17 mouse cellular contexts compared by ENCODE assay signal in genomic region chr4:132367480-132368201, GRCm38 (mm10). TPM values are rescaled to one million over a fixed set of nuclear protein-coding genes. Genes with fewer than 3 reads are reported as not detected.
DNase-seq lines count a peak whose midpoint lies in the region; ATAC-seq lines count a peak whose summit lies in the region.
"Had no signal": no experiment of that assay in that cellular context is flagged by ENCODE, and none has a peak within 500 bp of the region (broad histone marks: within the 10 kb centered on the region; RNA-seq: fewer than 3 reads in every experiment).

No protein-coding gene starts in this region.

- H3K4me1 ChIP-seq in kidney, embryonic 14.5 days (ENCODE audit: control insufficient read depth, insufficient read depth, low read length) = no peaks in the 10 kb centered on the region
- H3K4me1 ChIP-seq in forebrain, embryonic 13.5 days = no peaks in the 10 kb centered on the region
- H3K4me1 ChIP-seq: heart, embryonic 12.5 days; hindbrain, embryonic 12.5 days had no signal

- DNase-seq in heart, adult 11 months = peak; percentile 87
- no peak for DNase-seq in heart, postnatal 36 days
- DNase-seq in kidney, adult 11 months = no peak
- peak; percentile 24 for DNase-seq in urinary bladder, postnatal 14 days (ENCODE audit: low spot score)
- DNase-seq in urinary bladder, adult 2 months (ENCODE audit: low spot score) = no peak
- DNase-seq in skeletal muscle tissue, adult 2 months (ENCODE audit: low read depth, low spot score) = peak; percentile 44
- DNase-seq: adrenal gland, adult 8-10 months; adrenal gland, postnatal 36 days; cerebellum, adult 2 months; cerebellum, postnatal 10 days; heart, postnatal 4 days had no signal

- ATAC-seq in kidney, embryonic 14.5 days (ENCODE audit: low FRiP score, low TSS enrichment) = peak; percentile 66; the same call in 1 of the 2 replicates
- ATAC-seq in forebrain, embryonic 13.5 days = no peak
- ATAC-seq: forebrain, embryonic 16.5 days; hindbrain, embryonic 16.5 days had no signal

- H3K9ac ChIP-seq in kidney, embryonic 14.5 days (ENCODE audit: low read depth, low read length) = no peak overlapping the region
- no peak overlapping the region for H3K9ac ChIP-seq in forebrain, embryonic 13.5 days
- H3K9ac ChIP-seq: heart, embryonic 12.5 days; hindbrain, embryonic 12.5 days had no signal

- H3K4me2 ChIP-seq in kidney, embryonic 14.5 days (replicated peaks; ENCODE audit: low read depth, low read length) = no peak overlapping the region
- no peak overlapping the region for H3K4me2 ChIP-seq in forebrain, embryonic 13.5 days
- H3K4me2 ChIP-seq: heart, embryonic 12.5 days; hindbrain, embryonic 12.5 days had no signal

- intact Hi-C loops in heart, postnatal 36 days (cut with DNase I) = no loop called here

- H3K27me3 ChIP-seq in kidney, embryonic 14.5 days (ENCODE audit: control insufficient read depth, insufficient read depth, low read length) = no peaks in the 10 kb centered on the region
- H3K27me3 ChIP-seq in forebrain, embryonic 13.5 days = no peaks in the 10 kb centered on the region
- H3K27me3 ChIP-seq: heart, embryonic 12.5 days; hindbrain, embryonic 12.5 days had no signal

- H3K9me3 ChIP-seq in kidney, embryonic 14.5 days (ENCODE audit: control insufficient read depth, low read length) = no peaks in the 10 kb centered on the region
- no peaks in the 10 kb centered on the region for H3K9me3 ChIP-seq in forebrain, embryonic 13.5 days (replicated peaks)
- H3K9me3 ChIP-seq: heart, embryonic 12.5 days; hindbrain, embryonic 12.5 days had no signal

- no peak overlapping the region for H3K4me3 ChIP-seq in kidney, embryonic 14.5 days (ENCODE audit: low read length)
- no peak overlapping the region for H3K4me3 ChIP-seq in forebrain, embryonic 13.5 days
- H3K4me3 ChIP-seq: heart, embryonic 12.5 days; hindbrain, embryonic 12.5 days had no signal

- H3K36me3 ChIP-seq in kidney, embryonic 14.5 days (ENCODE audit: control insufficient read depth, insufficient read depth, low read length) = peaks cover 88% of the 10 kb centered on the region
- peaks cover 89% of the 10 kb centered on the region for H3K36me3 ChIP-seq in forebrain, embryonic 13.5 days (ENCODE audit: poor library complexity, severe bottlenecking)

- no peak overlapping the region for H3K27ac ChIP-seq in kidney, embryonic 14.5 days (ENCODE audit: low read depth, low read length)
- no peak overlapping the region for H3K27ac ChIP-seq in forebrain, embryonic 13.5 days
- H3K27ac ChIP-seq: hindbrain, embryonic 12.5 days had no signal

- WGBS in kidney, embryonic 14.5 days = 65% methylated on average over 18 of the region's 18 CpGs
- WGBS in forebrain, embryonic 13.5 days = 93% methylated on average over 18 of the region's 18 CpGs

RNA-seq across cellular contexts. Expression of gene Rcc1, which starts 14.2 kb away (rescaled TPM):
- 1 to 10 TPM; 6.4 to 7.2 TPM for total RNA-seq in heart, postnatal 36 days (2021)
- 63.6 and 66.2 TPM in 2 replicates for polyA plus RNA-seq in kidney, embryonic 14.5 days (2014; fragmentation: Nextera tagmentation; extraction: Ambion mirVana)
- 7.5 and 8.7 TPM in 2 replicates for polyA plus RNA-seq in urinary bladder, adult 2 months (2012; rRNA removed)
- polyA plus RNA-seq in forebrain, embryonic 13.5 days (2015; fragmentation: Nextera tagmentation; extraction: Ambion mirVana) = 82.2 and 89.5 TPM in 2 replicates

RNA-seq across cellular contexts. Expression of gene Trnau1ap, which starts 38.3 kb away (rescaled TPM):
- 10 to 100 TPM; 25.0 to 28.8 TPM for total RNA-seq in heart, postnatal 36 days (2021)
- 79.5 and 86.2 TPM in 2 replicates for polyA plus RNA-seq in kidney, embryonic 14.5 days (2014; fragmentation: Nextera tagmentation; extraction: Ambion mirVana)
- polyA plus RNA-seq in urinary bladder, adult 2 months (2012; rRNA removed) = 12.3 and 22.9 TPM in 2 replicates
- polyA plus RNA-seq in forebrain, embryonic 13.5 days (2015; fragmentation: Nextera tagmentation; extraction: Ambion mirVana) = 87.8 and 96.4 TPM in 2 replicates

RNA-seq across cellular contexts. Expression of gene Phactr4, which starts 54.6 kb away (rescaled TPM):
- total RNA-seq in heart, postnatal 36 days (2021) = 10 to 100 TPM; 23.4 to 27.1 TPM
- 22.3 and 31.8 TPM in 2 replicates for polyA plus RNA-seq in kidney, embryonic 14.5 days (2014; fragmentation: Nextera tagmentation; extraction: Ambion mirVana)
- 9.1 and 14.1 TPM in 2 replicates for polyA plus RNA-seq in urinary bladder, adult 2 months (2012; rRNA removed)
- 17.5 and 18.7 TPM in 2 replicates for polyA plus RNA-seq in forebrain, embryonic 13.5 days (2015; fragmentation: Nextera tagmentation; extraction: Ambion mirVana)

Comparison
In these comparisons a context has a peak if more than half of its experiments do, and no peak if none do; other contexts are left out.
1. DNase-seq: peak in heart, adult 11 months (single experiment), urinary bladder, postnatal 14 days (single experiment) and skeletal muscle tissue, adult 2 months (single experiment); none in heart, postnatal 36 days (0 of 2), kidney, adult 11 months (single experiment) and urinary bladder, adult 2 months (single experiment).